Mouse (Mus musculus) urinary bladder, postnatal 10 days (tissue): ENCODE results near the gene Epha6.
A peak's percentile ranks its signal among the peaks of the same experiment; 100 is the strongest.

Experiments used
- DNase-seq: peaks from one replicate; pipeline ENCODE4 v3.0.0; 2022; ENCODE audit warnings: low spot score

The Epha6 gene

DNA sequence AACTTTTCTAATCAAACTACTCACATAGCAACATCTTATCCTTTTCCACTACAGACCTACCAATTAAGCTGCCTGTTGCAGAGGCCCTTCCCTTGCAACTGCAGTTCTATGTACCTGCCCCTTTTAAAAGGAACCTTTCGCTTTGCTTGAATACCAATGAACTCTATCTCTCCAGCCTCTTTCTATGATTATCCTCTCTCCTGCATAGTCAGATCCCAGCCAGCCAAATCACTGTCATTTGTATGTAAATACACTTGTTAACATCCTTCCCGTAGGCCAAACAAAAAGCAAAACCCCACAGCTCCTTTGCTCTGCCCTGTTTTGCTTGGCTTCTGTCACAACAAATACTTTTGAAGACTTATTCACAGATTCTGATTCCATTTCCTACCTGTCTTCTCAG is 961.6 kb downstream of the Epha6 start:
- DNase-seq, result no peak

- no peak for DNase-seq
These were observed 965.3 kb downstream of the Epha6 start for GRCm38 (mm10) chr16:59639985-59640384.

DNA sequence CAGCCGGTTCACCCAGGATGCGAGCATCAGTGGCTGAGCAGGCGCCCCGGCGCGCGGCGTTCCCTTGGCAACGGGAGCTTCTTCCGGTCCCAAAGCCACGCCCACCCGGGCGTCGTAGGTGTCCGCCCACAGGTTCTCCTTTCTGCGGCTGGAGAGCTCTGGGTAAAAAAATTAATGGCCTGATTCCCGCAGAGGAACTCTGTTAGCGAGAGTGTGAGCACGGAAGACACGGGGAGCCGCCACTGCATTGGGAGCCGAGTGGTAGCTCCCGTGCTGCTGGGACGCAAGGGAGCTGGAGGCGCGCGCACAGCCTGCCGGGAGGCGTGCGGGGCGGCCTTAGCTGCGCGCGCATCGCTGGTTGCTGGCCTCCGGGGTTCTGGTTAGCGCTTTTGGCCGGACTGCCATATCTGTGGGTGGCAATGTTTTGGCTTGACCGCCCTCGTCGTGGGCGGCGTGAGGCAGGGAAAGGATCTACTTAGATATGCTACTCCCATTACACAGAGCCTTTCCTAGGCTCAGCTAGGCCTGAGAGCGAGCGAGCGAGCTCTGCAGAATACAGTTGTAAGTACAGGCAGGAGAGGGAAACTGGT is 966.1 kb downstream of the Epha6 start, which contains the start of gene Arl6:
Gene Arl6 (minus strand): TSS at position 290 of the 590 bp plus-strand sequence.
- peak; percentile 64 for DNase-seq

DNA sequence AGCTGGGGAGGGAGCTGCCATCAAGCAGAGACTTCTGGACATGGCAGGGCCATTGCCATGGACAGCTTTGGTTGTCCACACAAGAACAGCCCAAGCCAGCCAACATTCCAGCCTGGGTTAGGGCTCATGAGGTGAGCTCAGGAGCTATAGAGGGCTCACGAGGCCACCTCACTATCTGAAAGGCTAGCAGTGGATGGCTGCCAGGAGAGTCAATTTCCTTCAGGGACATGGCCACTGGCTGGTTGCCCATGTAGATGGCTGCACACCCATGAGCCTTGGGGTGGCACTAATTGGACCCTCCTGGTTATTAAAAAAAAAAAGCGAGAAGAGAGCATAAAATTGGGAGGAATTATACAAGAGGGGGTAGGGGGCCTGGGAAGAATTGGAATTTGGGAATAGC is 970.7 kb downstream of the Epha6 start:
- DNase-seq, result no peak

DNA sequence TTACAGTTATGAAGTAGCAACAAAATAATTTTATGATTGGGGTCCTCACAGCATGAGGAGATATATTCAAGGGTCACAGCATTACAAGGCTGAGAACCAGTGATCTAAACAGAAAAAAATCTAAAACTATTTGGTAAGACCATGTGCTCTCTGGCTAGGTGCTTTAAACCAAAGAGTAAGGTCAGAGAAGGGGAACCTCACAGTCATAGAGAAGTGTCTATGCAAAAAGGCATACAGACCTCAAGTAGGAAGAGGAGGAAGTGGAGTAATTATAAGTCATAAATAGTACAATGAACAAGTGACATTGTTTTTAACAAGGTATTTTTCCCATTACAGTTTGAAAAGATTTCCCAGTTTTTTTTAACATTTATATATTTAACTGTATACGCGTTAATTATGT is 983.8 kb downstream of the Epha6 start:
- DNase-seq, result no peak

DNA sequence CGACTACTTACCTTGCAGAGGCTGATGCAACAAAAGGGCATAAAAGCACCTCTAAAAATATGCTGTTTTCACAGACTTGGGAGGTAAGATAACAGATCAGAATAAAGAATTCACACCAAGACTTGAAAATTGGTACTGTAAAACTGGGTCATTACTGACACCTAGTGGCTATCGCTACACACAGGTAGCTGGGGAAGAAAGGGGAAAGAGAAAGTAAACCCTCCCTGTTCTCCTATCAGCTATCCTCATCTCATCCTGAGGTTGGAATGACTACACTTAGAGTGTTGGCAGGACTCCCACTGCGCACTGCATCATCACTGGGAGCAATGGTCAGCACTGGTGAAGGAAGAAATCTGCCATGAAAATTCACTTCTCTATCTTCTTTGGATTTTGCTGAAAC is 988.2 kb downstream of the Epha6 start:
- DNase-seq, result no peak

GRCm38 (mm10) chr16:59615675-59616074 is 989.7 kb downstream of the Epha6 start:
- DNase-seq, result no peak

DNA sequence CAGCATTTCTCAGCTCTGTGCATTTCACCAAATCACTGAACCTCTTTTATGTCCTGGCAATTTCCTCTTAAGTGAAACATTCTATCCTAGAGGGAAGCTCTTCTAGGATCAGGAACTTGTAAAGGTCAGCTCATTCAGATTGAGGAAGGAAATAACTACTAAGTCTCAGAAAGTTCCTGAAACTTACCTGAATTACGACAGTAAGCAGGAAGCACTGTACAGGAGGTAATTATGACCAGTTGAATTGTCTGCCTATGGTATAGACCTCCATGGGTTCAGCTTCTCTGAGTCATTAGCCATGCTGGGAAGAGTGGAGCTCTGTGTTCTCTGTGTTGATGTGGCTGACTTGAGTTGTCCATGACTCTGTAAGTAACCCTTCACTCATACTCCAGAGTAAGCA is 994.6 kb downstream of the Epha6 start:
- no peak for DNase-seq

DNA sequence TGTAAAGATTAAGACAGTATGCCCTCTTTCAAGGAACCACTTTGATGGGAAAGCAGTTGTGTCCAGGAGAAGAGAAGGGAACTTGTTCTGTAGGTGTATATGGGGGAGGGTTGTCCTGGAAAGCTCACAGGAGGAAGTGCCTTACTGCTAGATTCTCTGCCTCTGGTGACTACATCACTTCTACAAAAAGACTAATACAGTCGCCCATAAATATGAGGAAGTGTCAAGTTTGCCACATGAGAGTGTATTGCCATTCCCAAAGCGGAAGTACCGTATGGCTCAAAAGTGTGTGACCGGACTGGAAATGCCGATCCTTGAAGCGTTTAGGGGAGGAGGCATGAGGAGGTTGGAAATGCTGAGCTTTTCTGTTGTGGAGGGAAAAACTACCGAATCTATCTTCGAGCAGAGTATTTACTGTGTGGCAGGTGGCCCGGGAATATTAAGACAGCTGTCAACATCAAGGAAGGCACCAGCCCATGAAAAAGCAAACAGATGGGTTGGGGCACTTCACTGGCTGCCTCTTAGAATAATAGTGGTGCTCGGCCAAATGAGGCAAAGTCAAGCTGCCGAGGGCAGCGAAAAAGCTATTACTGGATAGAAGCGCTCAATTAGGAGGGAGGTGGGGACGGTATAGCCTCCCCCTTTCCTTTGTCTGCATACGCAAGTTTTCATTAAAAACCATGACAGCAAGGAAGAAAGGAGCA is 1001.1 kb downstream of the Epha6 start:
- DNase-seq, result no peak
